Mouse (Mus musculus) liver, postnatal 0 days (tissue): ENCODE data around the gene Nrp2. TPM values are rescaled to one million over a fixed set of nuclear protein-coding genes. Genes with fewer than 3 reads are reported as not detected.

ENCODE experiments used
- ATAC-seq: fragments of 200-750 bp; cut with Nextera tagmentation; 2 replicates; pipeline ENCODE4 v1.8.0; 2017; ENCODE audit warnings: mild to moderate bottlenecking, moderate library complexity
- DNase-seq: peaks from one replicate; pipeline ENCODE4 v3.0.0-alpha.2; 2016
- H3K27ac ChIP-seq: fragments of 300-500 bp; sonication (generic); 2 replicates; pipeline ENCODE4 v1.5.1; 2014; ENCODE audit warnings: antibody characterized with exemption, moderate library complexity, mild to moderate bottlenecking, low read depth
- H3K27me3 ChIP-seq: fragments of 300-500 bp; sonication (generic); 2 replicates; pipeline ENCODE4 v1.6.1; 2014; ENCODE audit warnings: low read length, control low read depth, mixed read lengths; ENCODE audit not compliant: insufficient read depth
- H3K36me3 ChIP-seq: fragments of 300-500 bp; sonication (generic); replicated peaks from 2 replicates; pipeline ENCODE4 v1.6.1; 2014; ENCODE audit warnings: mild to moderate bottlenecking, control low read depth, low read length, moderate library complexity, mixed read lengths; ENCODE audit not compliant: insufficient read depth
- H3K4me1 ChIP-seq: fragments of 300-500 bp; sonication (generic); 2 replicates; pipeline ENCODE4 v1.6.1; 2014; ENCODE audit warnings: antibody characterized with exemption, mild to moderate bottlenecking, control low read depth; ENCODE audit not compliant: insufficient read depth
- H3K4me2 ChIP-seq: fragments of 300-500 bp; sonication (generic); 2 replicates; pipeline ENCODE4 v1.6.1; 2014; ENCODE audit warnings: low read depth, mild to moderate bottlenecking, low read length, moderate library complexity, mixed read lengths
- H3K4me3 ChIP-seq: fragments of 300-500 bp; sonication (generic); 2 replicates; pipeline ENCODE4 v1.5.1; 2014; ENCODE audit warnings: low read depth, low read length
- H3K9ac ChIP-seq: fragments of 300-500 bp; sonication (generic); replicated peaks from 2 replicates; pipeline ENCODE4 v1.6.1; 2014; ENCODE audit warnings: mild to moderate bottlenecking, moderate library complexity
- H3K9me3 ChIP-seq: fragments of 300-500 bp; sonication (generic); 2 replicates; pipeline ENCODE4 v1.6.1; 2016; ENCODE audit warnings: mild to moderate bottlenecking, control low read depth, low read length, mixed read lengths
- CTCF ChIP-seq: sonication (generic); IDR thresholded peaks from 2 replicates; pipeline ENCODE4 v1.5.1; 2016; ENCODE audit warnings: antibody characterized with exemption, low read depth
- EP300 ChIP-seq: IDR thresholded peaks from 2 replicates; pipeline ENCODE4 v1.6.1; 2016; ENCODE audit warnings: antibody characterized with exemption, low read depth, mild to moderate bottlenecking
- WGBS: fragments of 180-500 bp; shearing (Covaris S2); extraction: QIAGEN DNeasy Blood & Tissue Kit; methylation state at CpG from one replicate; pipeline ENCODE4 v1.1.7; 2014; ENCODE audit not compliant: insufficient replicate concordance; 5-methylcytosine and 5-hydroxymethylcytosine counted together
- polyA plus RNA-seq: library from polyadenylated mRNA; unstranded; fragments of >200 nt; fragmentation: Nextera tagmentation; extraction: Ambion mirVana; gene quantifications from 2 replicates; pipeline ENCODE4 v1.2.1, GENCODE M21; 2015

The Nrp2 gene
- polyA plus RNA-seq, 1 experiment from 2014 or later, result 0.96 TPM

DNA sequence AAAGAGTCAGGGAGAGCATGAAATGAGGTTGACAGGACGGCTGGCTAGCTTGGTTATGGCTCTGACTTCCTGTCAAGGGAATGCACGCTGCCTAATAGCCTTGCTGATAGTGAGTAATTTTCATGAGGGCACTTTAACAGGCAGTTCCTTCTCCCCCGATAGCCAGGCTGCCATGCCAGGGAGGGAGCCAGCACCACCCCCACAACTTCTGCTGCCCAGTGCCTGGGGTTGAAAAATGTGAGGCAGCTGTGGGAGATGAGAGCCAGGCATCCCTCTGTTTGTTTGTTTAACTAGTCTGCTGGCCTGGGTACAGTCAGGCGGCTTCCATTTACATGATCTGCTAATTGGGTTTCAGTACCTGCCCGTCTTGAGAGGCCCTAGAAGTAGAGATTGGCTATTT lies 157.7 kb downstream of the Nrp2 start:
- no peak for TF ChIP-seq CTCF
- TF ChIP-seq EP300, result no peak
- no peaks in the 10 kb centered on the region for H3K27me3 ChIP-seq
- ATAC-seq (no peak), DNase-seq (no peak)
- no peaks in the 10 kb centered on the region for H3K4me1 ChIP-seq
- no peaks in the 10 kb centered on the region for H3K9me3 ChIP-seq
- no peak overlapping the region for H3K4me3 ChIP-seq
- no peak overlapping the region for H3K27ac ChIP-seq
- WGBS, result 26% methylated on average over 5 of the region's 5 CpGs
- no peaks in the 10 kb centered on the region for H3K36me3 ChIP-seq
- H3K9ac ChIP-seq, result no peak overlapping the region
- H3K4me2 ChIP-seq, result no peak overlapping the region
